Mouse (Mus musculus): ENCODE measurements around the gene Cdk17. TPM values are rescaled to one million over a fixed set of nuclear protein-coding genes. Genes with fewer than 3 reads are reported as not detected.
"Not testable (repeated sequence)": the region's sequence is repeated elsewhere in the genome, so short reads cannot be mapped to it uniquely, and the experiment has no call there.

The Cdk17 gene
- polyA plus RNA-seq, 1 experiment from 2014 or later, result 19.2 TPM

DNA sequence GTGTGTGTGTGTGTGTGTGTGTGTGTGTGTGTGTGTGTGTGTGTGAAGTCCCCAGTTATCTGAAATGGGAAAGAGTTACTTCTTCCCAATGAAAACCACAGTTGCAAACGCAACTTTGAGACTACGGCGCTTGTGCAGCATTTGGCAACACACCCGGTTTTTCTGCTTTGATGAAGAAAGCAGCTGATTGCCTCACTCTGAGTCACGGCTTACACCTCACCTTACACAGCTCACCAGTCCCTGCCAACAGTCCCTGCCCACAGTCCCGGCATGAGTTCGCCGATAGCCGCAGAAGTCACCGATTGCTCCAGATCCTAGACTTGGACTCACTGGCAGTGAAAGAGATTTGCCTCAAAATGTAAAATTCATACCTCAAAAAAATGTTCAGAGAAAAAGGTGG lies 15.6 kb upstream of the Cdk17 start:
- no peaks in the 10 kb centered on the region for H3K27me3 ChIP-seq (ENCODE audit: control insufficient read depth, insufficient read depth, low read length)
- no peak overlapping the region for H3K9ac ChIP-seq (ENCODE audit: low read length)
- H3K36me3 ChIP-seq (ENCODE audit: control insufficient read depth, insufficient read depth, low read length), result no peaks in the 10 kb centered on the region
- H3K4me2 ChIP-seq (ENCODE audit: low read depth, severe bottlenecking), result no peak overlapping the region
- ATAC-seq (ENCODE audit: insufficient number of reproducible peaks, low FRiP score, low TSS enrichment, low read depth) (no peak), DNase-seq (ENCODE audit: low spot score) (no peak)
- H3K27ac ChIP-seq (replicated peaks; ENCODE audit: low read depth, low read length), result no peak overlapping the region
- no peaks in the 10 kb centered on the region for H3K4me1 ChIP-seq (ENCODE audit: control insufficient read depth, insufficient read depth, low read length)
- no peak overlapping the region for H3K4me3 ChIP-seq (ENCODE audit: low read depth, low read length)
- WGBS, result 85% methylated on average over 10 of the region's 10 CpGs
- H3K9me3 ChIP-seq (ENCODE audit: control insufficient read depth, low read length), result no peaks in the 10 kb centered on the region

GRCm38 (mm10) chr10:93146601-93147000 lies 14.1 kb upstream of the Cdk17 start:
- Histone ChIP-seq H3K36me3 (ENCODE audit: control insufficient read depth, insufficient read depth, low read length) (no peaks in the 10 kb centered on the region), H3K4me3 (ENCODE audit: low read depth, low read length) (no peak overlapping the region), H3K4me1 (ENCODE audit: control insufficient read depth, insufficient read depth, low read length) (no peaks in the 10 kb centered on the region), H3K27ac (replicated peaks; ENCODE audit: low read depth, low read length) (no peak overlapping the region), H3K4me2 (ENCODE audit: low read depth, severe bottlenecking) (no peak overlapping the region), H3K27me3 (ENCODE audit: control insufficient read depth, insufficient read depth, low read length) (no peaks in the 10 kb centered on the region), H3K9me3 (ENCODE audit: control insufficient read depth, low read length) (no peaks in the 10 kb centered on the region), H3K9ac (ENCODE audit: low read length) (no peak overlapping the region)
- DNase-seq (ENCODE audit: low spot score) (no peak), ATAC-seq (ENCODE audit: insufficient number of reproducible peaks, low FRiP score, low TSS enrichment, low read depth) (no peak)
- WGBS, result 85% methylated on average over 4 of the region's 4 CpGs

DNA sequence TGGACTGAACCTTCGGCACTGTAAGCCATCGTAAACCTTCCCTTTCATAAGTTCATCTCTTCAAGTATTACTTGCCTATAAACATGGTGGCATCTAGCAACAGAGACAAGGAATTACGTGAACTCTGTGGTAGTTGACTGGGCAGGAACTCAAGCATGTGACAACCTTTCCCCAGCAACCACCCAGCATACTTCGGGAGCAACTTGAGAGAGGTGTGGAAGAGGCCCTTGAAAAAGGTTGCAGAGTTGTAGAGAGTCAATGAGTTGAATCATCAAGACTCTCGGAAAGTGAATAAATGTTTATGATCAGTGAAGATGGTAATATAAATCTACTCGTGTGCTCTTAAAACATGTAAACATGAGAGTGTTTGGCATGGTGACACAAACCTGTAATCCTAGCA lies 13.0 kb upstream of the Cdk17 start:
- no peaks in the 10 kb centered on the region for H3K27me3 ChIP-seq (ENCODE audit: control insufficient read depth, insufficient read depth, low read length)
- no peak overlapping the region for H3K4me2 ChIP-seq (ENCODE audit: low read depth, severe bottlenecking)
- H3K27ac ChIP-seq (replicated peaks; ENCODE audit: low read depth, low read length), result no peak overlapping the region
- DNase-seq (ENCODE audit: low spot score), result no peak
- 88% methylated on average over 6 of the region's 6 CpGs for WGBS
- H3K4me3 ChIP-seq (ENCODE audit: low read depth, low read length), result no peak overlapping the region
- no peak for ATAC-seq (ENCODE audit: insufficient number of reproducible peaks, low FRiP score, low TSS enrichment, low read depth)
- no peak overlapping the region for H3K9ac ChIP-seq (ENCODE audit: low read length)
- no peaks in the 10 kb centered on the region for H3K36me3 ChIP-seq (ENCODE audit: control insufficient read depth, insufficient read depth, low read length)
- H3K9me3 ChIP-seq (ENCODE audit: control insufficient read depth, low read length), result no peaks in the 10 kb centered on the region
- no peaks in the 10 kb centered on the region for H3K4me1 ChIP-seq (ENCODE audit: control insufficient read depth, insufficient read depth, low read length)

- Histone ChIP-seq H3K9ac (ENCODE audit: low read length) (no peak overlapping the region), H3K4me2 (ENCODE audit: low read depth, severe bottlenecking) (no peak overlapping the region), H3K9me3 (ENCODE audit: control insufficient read depth, low read length) (no peaks in the 10 kb centered on the region), H3K36me3 (ENCODE audit: control insufficient read depth, insufficient read depth, low read length) (no peaks in the 10 kb centered on the region), H3K4me3 (ENCODE audit: low read depth, low read length) (no peak overlapping the region), H3K27me3 (ENCODE audit: control insufficient read depth, insufficient read depth, low read length) (no peaks in the 10 kb centered on the region), H3K4me1 (ENCODE audit: control insufficient read depth, insufficient read depth, low read length) (no peaks in the 10 kb centered on the region), H3K27ac (replicated peaks; ENCODE audit: low read depth, low read length) (no peak overlapping the region)
- 41% methylated on average over 1 of the region's 2 CpGs for WGBS
- no peak for DNase-seq (ENCODE audit: low spot score)
- ATAC-seq (ENCODE audit: insufficient number of reproducible peaks, low FRiP score, low TSS enrichment, low read depth), result no peak
Observed at GRCm38 (mm10) chr10:93149597-93149996, 11.1 kb upstream of the Cdk17 start.

- 81% methylated on average over 6 of the region's 6 CpGs for WGBS
- Histone ChIP-seq H3K36me3 (ENCODE audit: control insufficient read depth, insufficient read depth, low read length) (no peaks in the 10 kb centered on the region), H3K27ac (replicated peaks; ENCODE audit: low read depth, low read length) (no peak overlapping the region), H3K4me1 (ENCODE audit: control insufficient read depth, insufficient read depth, low read length) (no peaks in the 10 kb centered on the region), H3K27me3 (ENCODE audit: control insufficient read depth, insufficient read depth, low read length) (no peaks in the 10 kb centered on the region), H3K9ac (ENCODE audit: low read length) (no peak overlapping the region), H3K4me2 (ENCODE audit: low read depth, severe bottlenecking) (no peak overlapping the region), H3K4me3 (ENCODE audit: low read depth, low read length) (no peak overlapping the region), H3K9me3 (ENCODE audit: control insufficient read depth, low read length) (no peaks in the 10 kb centered on the region)
- ATAC-seq (ENCODE audit: insufficient number of reproducible peaks, low FRiP score, low TSS enrichment, low read depth), result no peak
- no peak for DNase-seq (ENCODE audit: low spot score)
Observed at GRCm38 (mm10) chr10:93151775-93152174, 8.9 kb upstream of the Cdk17 start.

DNA sequence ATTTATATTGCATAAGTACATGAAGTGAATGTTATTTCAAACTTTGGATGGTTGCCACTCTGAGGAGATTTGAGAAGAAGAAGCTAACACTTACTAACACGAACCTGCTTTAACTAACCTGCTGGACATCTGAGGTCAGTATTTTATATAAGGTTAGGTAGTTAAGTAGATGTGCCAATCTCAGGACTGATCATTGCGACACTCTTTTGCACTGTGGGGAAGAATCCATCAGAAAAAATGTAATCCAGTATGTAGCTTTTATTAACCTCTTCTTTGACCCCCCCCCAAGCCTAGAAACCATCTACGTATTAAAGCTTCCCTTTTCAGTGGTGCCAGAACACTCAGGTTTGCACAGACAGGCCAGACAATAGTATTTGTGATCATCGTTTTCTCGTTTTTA lies 8.0 kb upstream of the Cdk17 start:
- no peak overlapping the region for H3K9ac ChIP-seq (ENCODE audit: low read length)
- ATAC-seq (ENCODE audit: insufficient number of reproducible peaks, low FRiP score, low TSS enrichment, low read depth), result no peak

GRCm38 (mm10) chr10:93153404-93153803 lies 7.3 kb upstream of the Cdk17 start:
- not testable (repeated sequence) for H3K4me1 ChIP-seq (ENCODE audit: control insufficient read depth, insufficient read depth, low read length); H3K4me2 ChIP-seq (ENCODE audit: low read depth, severe bottlenecking); DNase-seq (ENCODE audit: low spot score); H3K4me3 ChIP-seq (ENCODE audit: low read depth, low read length); H3K9ac ChIP-seq (ENCODE audit: low read length); H3K27me3 ChIP-seq (ENCODE audit: control insufficient read depth, insufficient read depth, low read length); H3K36me3 ChIP-seq (ENCODE audit: control insufficient read depth, insufficient read depth, low read length); H3K27ac ChIP-seq (replicated peaks; ENCODE audit: low read depth, low read length); H3K9me3 ChIP-seq (ENCODE audit: control insufficient read depth, low read length); ATAC-seq (ENCODE audit: insufficient number of reproducible peaks, low FRiP score, low TSS enrichment, low read depth)
- WGBS, result 93% methylated on average over 2 of the region's 2 CpGs

More for the DNA sequence above, 8.0 kb upstream of the Cdk17 start:
- Histone ChIP-seq H3K4me2 (ENCODE audit: low read depth, severe bottlenecking) (no peak overlapping the region), H3K4me1 (ENCODE audit: control insufficient read depth, insufficient read depth, low read length) (no peaks in the 10 kb centered on the region), H3K36me3 (ENCODE audit: control insufficient read depth, insufficient read depth, low read length) (no peaks in the 10 kb centered on the region), H3K4me3 (ENCODE audit: low read depth, low read length) (no peak overlapping the region), H3K9me3 (ENCODE audit: control insufficient read depth, low read length) (no peaks in the 10 kb centered on the region), H3K27ac (replicated peaks; ENCODE audit: low read depth, low read length) (no peak overlapping the region), H3K27me3 (ENCODE audit: control insufficient read depth, insufficient read depth, low read length) (no peaks in the 10 kb centered on the region)
- DNase-seq (ENCODE audit: low spot score), result no peak
- 89% methylated on average over 5 of the region's 5 CpGs for WGBS

GRCm38 (mm10) chr10:93159651-93160496 lies 801 bp upstream of the Cdk17 start:
- Histone ChIP-seq H3K27me3 (ENCODE audit: control insufficient read depth, insufficient read depth, low read length) (no peaks in the 10 kb centered on the region), H3K36me3 (ENCODE audit: control insufficient read depth, insufficient read depth, low read length) (no peaks in the 10 kb centered on the region), H3K4me2 (ENCODE audit: low read depth, severe bottlenecking) (peak overlapping the region; percentile 44), H3K9ac (ENCODE audit: low read length) (no peak overlapping the region), H3K27ac (replicated peaks; ENCODE audit: low read depth, low read length) (no peak overlapping the region), H3K9me3 (ENCODE audit: control insufficient read depth, low read length) (no peaks in the 10 kb centered on the region), H3K4me3 (ENCODE audit: low read depth, low read length) (peak overlapping the region; percentile 96), H3K4me1 (ENCODE audit: control insufficient read depth, insufficient read depth, low read length) (0 out of 2 replicates have a peak, but pooled peaks cover 3% of the 10 kb centered on the region)
- WGBS, result 27% methylated on average over 17 of the region's 17 CpGs
- DNase-seq (ENCODE audit: low spot score), result no peak
- peak; percentile 77 for ATAC-seq (ENCODE audit: insufficient number of reproducible peaks, low FRiP score, low TSS enrichment, low read depth)

- H3K9ac ChIP-seq (ENCODE audit: low read length), result peak overlapping the region; percentile 97
- H3K36me3 ChIP-seq (ENCODE audit: control insufficient read depth, insufficient read depth, low read length), result no peaks in the 10 kb centered on the region
- H3K27ac ChIP-seq (replicated peaks; ENCODE audit: low read depth, low read length), result peak overlapping the region; percentile 97
- ATAC-seq (ENCODE audit: insufficient number of reproducible peaks, low FRiP score, low TSS enrichment, low read depth), result peak; percentile 95
- peak; percentile 96 for DNase-seq (ENCODE audit: low spot score)
- H3K4me1 ChIP-seq (ENCODE audit: control insufficient read depth, insufficient read depth, low read length), result 0 out of 2 replicates have a peak, but pooled peaks cover 3% of the 10 kb centered on the region
- no peaks in the 10 kb centered on the region for H3K9me3 ChIP-seq (ENCODE audit: control insufficient read depth, low read length)
- H3K27me3 ChIP-seq (ENCODE audit: control insufficient read depth, insufficient read depth, low read length), result no peaks in the 10 kb centered on the region
- H3K4me3 ChIP-seq (ENCODE audit: low read depth, low read length), result peak overlapping the region; percentile 96
- WGBS, result 0% methylated on average over 26 of the region's 26 CpGs
- H3K4me2 ChIP-seq (ENCODE audit: low read depth, severe bottlenecking), result peak overlapping the region; percentile 76
Observed at GRCm38 (mm10) chr10:93160497-93160806, 223 bp upstream of the Cdk17 start.
